Mouse (Mus musculus) hindlimb bud, embryonic 11.5 days (tissue): Measurements from ENCODE around the gene Slc16a13.

Source experiments
- DNase-seq: peaks from one replicate; pipeline ENCODE4 v3.0.0-alpha.2; 2012; ENCODE audit warnings: low read depth, low spot score; ENCODE audit errors: extremely low spot score

Gene Slc16a13

GRCm38 (mm10) chr11:70212423-70212822 lies 8.4 kb downstream of the Slc16a13 start, which contains the start of gene Slc16a11:
Gene Slc16a11 (plus strand): TSS chr11:70212752.
- DNase-seq, result no peak

DNA sequence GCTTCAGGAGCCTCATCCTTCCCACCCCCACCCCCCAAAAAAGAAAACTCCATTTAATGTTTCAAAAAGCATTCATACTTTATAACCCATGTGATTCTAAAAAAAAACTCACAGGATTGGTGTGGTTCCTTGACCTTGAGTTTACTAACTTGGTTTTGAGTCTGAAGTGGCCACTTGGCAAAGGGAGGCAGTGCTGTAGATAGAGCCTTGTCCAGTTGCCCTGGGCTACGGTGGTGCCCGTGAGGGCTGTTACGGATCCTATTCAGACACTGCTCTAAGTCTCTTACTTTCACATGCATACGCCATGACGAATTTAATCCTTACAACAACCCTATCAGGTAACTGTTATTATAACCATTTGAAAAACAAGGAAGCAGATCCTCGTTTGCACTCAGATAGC lies 8.9 kb downstream of the Slc16a13 start:
- no peak for DNase-seq

GRCm38 (mm10) chr11:70210681-70211080 lies 10.2 kb downstream of the Slc16a13 start:
- DNase-seq, result no peak

DNA sequence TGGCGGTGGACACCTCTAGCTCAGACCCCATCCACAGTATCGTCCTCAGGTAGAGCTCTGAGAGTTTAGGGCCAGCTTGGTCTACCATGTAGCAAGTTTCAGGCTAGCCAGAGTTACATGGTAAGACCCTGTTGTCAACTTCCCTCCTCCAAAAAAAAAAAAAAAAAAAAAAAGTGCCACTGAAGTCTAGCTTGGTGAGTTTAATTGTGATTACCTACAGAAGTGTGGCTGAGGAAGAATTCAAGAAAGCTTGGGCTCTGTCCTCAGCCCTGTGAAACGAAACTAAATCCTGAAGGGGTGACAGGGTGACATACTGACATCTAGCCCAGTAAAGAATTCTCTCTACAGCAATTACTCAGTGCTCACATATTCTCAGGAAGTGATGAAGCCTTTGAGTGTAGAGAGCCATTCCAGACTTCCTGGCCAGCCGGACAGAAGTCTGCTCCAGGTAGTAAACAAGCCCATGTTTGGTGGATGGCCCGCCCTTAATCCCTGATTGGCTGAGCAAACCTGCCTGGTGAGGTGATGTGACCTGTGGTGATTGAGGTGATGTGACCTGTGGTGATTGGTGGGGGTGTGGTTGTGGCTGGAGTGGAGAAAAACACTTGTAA lies 12.0 kb downstream of the Slc16a13 start:
- DNase-seq, result no peak

- DNase-seq, result no peak
Observed at GRCm38 (mm10) chr11:70207283-70207682, 13.6 kb downstream of the Slc16a13 start.

DNA sequence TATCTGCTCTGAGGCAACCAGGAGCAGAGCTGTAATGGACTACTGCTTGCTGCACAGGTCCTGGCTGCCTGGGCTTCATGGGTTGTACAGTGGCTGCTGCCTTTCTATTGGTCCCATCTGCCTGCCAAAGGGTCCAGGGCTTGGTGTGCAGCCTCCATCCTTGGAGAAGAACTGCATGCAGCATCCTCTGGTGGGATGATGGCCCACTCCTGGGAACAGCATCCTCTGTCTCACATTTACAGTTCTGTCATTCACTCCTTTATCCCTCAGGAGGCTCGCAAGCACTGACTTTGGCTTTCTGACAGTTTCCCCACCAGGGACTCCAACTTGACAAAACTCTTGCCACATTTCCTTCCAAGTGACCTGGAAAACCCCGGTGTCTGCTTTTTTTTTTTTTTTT lies 14.1 kb downstream of the Slc16a13 start:
- DNase-seq, result no peak

DNA sequence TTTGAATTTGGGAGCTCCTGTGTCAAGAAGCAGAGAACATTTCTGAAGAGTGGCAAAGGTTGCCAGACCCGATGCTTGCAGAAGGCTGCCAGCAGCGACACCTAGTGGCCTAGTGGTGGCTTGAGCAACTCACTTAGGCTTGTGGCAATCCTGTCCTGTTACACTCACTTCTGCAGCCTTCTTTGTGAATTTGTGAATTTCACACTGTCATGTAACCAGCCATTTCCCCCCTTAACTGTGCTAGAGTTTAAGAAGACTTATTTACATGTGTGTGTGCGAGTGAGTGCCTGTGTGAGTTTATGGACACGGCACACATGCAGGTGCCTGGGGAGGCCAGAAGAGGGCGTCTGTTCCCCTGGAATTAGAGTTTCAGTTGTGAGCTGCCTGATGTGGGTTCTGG lies 19.2 kb downstream of the Slc16a13 start:
- peak; percentile 68 for DNase-seq

DNA sequence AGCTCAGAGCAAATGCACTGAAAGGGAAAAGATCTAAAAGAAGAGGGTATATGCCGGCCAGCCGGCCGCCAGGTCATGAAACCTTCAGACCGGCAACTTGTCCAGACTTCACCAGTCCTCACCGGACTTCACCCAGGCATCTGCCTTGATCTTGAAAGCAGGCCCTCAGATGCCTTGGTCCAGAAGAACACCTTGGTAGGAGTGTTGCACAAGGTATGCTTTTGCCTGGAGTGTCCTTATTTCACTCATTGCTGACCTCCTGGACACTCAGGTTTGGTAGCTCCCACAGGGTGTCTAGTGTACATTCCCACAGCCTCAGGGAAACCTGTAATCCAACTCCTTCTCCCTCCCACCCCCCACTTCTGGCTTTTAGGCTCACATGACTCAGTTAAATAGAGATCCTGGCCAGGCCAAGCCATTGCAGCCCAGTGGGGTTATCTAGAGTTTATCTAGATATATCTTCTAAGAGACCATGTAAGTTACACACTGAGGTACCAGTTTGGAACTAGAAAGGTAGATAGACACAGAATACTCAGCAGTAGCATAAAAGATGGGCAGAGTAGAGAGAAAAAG lies 20.7 kb downstream of the Slc16a13 start:
- no peak for DNase-seq

GRCm38 (mm10) chr11:70199107-70199506 lies 21.8 kb downstream of the Slc16a13 start:
- no peak for DNase-seq

DNA sequence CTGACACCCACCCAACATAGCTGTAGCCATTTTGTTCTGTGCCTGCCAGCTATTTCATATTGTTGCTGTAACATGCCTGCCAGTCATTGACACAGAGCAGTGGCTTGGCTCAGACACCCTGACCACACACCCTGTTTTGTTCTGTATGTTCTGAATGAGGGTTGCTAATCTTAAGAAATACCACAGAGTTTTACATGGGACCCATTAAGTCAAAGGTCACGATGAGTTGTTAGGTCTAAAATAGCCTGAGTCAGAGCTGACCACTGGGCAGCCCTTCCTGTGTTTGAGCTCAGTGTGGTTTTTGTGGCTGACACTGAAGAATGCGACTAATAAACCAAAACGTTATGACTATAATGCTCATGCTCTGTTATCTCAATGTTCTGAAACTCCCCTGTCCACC lies 22.5 kb downstream of the Slc16a13 start:
- no peak for DNase-seq

- DNase-seq, result no peak
Observed at GRCm38 (mm10) chr11:70193354-70194285, 27.2 kb downstream of the Slc16a13 start.

DNA sequence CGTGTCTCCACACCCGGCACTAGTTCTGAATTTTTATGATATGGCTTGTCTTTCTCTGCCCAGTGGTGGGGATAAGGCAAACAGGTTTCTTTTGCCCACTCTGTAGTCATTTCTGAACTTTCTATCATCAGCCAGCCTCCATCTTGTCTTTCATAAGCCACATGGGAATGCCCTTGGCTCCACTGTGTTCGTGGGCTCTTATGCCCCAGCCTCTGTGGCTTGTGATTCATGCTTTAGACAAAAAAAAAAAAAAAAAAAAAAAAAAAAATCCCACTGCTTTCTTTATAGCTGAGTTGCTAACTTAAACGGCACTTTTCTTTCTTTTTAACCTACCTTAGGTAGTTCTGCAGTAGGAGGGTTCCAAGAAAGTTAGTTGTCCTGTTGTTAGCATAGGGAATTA lies 28.7 kb downstream of the Slc16a13 start:
- no peak for DNase-seq

DNA sequence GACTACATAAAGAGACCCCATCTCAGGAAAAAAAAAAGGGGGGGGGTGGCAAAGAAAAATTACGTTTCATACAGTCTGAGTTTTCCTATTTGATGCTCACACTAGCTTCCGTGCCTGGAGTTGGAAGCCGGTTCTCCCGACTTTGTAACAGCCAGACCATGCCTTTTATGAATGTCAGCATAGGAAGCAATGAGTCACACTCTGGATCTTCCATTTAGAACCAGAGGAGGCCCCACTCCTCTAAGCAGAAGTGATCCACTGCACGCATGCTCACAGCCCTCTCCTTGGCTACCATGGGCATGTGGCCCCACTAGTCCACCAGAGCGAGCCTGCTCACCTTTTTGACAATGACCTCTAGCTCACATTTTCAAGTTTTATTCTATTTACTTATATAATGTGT lies 29.7 kb downstream of the Slc16a13 start:
- no peak for DNase-seq

DNA sequence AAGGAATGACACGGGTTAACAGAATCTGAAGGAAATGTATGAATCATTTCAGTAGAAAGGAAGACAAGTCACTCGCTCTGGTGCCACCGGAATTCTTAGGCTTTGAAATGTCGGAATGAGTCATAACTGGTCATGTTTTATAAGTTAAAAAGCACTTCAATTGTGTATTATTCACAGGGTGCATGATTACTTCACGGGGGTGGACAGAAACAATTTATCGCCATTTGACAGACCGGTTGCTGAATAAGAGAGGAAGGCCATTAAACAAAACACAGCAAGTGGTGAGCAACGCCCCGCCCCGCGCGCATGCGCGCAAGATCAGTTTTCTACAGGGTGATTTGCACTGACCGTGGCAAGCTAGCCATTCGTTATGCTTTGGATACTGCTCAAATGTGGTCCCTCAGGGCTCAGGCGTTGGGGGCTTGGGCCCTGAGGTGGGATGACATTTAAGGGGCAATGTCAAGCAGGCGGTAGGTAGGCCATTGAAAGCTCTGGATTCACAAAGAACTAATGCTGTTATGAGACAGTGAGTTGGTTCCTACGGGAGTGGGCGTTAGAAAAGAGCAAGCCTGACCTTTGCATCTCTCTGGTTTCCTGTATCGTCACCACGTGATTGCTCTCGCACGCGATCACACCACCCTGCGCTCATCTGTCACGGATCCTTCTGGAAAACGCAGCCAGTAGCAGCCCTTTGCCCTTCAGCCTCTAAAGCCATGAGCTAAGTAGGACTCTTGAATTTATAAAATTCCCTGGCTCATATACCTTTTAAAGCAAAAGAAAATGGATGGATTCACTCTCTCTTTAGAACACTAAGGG lies 31.3 kb downstream of the Slc16a13 start:
- no peak for DNase-seq

DNA sequence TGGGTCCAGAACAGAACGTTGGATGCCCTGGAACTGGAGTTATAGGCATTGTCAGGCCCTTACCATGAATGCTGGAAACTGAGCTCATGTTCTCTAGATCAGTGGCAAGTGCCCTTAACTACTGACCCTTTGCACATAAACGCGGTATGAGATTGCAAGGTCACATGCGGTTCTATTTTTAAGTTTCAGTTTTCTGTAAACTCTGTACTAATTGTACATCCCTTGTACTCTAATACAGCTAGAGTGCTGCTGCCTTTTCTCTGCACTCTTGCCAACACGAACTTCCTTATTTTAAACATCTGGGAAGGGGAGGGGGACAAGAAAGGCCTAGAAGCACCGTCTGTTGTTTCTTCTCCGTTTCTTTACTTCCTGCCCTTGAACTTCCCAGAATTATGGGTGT lies 35.7 kb downstream of the Slc16a13 start:
- no peak for DNase-seq

GRCm38 (mm10) chr11:70180496-70180895 lies 40.4 kb downstream of the Slc16a13 start:
- no peak for DNase-seq

DNA sequence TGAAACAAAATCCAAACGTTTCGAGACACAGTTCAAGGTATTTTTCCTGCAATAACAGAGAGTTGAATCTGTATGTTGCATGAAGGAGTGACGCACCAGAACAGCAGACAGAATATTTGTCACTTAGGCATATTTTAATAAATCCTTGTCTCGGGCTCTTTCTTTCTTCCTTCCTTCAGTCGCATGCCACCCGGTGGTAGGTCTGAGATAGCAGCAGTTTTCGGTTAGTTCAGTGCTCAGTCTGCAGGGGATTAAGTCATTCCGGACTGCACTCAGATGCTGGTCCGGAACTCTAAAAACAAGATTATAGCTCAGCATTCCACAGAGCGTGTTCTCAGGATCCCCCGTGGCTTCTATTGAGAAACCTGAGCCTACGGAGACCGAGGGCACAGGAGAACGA lies 41.5 kb downstream of the Slc16a13 start:
- peak; percentile 10 for DNase-seq

DNA sequence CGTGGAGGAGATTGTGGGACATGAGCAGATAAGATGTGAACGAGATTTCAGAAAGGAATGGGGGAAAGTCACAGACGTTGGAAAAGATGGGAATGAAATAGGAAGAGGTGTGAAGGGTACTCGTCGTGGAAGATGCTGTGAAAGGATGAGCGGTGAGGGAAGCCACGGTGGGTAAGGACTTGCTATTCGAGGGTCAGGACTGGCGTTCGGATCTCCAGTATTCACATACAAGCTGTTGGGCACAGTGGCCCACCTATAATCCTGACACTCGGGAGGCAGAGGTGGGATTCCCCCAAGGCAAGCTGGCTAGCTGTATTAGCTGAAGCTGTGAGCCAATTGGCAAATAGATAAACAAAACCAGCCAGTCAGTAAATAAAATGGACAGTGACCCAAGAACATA lies 42.1 kb downstream of the Slc16a13 start:
- DNase-seq, result no peak

- DNase-seq, result no peak
Observed at GRCm38 (mm10) chr11:70178311-70178710, 42.6 kb downstream of the Slc16a13 start.

DNA sequence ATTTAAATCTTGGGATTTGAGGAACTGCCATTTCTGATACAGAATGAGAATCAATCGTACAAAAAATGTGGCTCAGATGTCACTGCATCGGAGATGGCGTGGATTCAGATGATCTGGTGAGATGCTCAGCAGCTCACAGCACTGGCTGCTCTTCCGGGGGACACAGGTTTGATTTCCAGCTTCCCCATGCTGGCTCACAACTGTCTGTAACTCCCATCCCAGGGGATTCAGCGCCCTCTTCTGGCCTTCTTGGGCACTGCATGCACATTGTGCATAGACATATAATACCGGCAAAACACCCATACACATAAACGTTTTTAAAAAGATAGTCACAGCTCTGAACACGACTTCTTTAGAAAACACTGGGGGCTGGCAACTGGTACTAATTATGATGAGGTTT lies 43.2 kb downstream of the Slc16a13 start:
- DNase-seq, result no peak

DNA sequence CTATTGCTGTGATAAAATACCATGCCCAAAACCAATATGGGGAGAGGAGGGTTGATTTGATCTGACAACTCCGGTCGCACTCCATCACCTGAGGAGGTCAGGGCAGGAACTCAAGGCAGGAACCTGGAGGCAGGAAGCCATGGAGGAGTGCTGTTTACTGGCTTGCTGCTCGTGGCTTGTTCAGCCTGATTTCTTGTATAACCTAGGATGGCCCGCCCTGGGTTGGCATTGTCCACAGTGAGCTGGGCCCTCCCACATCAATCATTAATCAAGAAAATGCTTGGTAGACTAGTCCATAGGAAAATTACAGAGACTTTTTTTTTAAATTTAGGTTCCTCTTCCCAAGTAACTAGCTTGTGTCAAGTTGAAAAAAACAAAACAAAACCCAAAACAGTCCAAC lies 46.4 kb downstream of the Slc16a13 start:
- DNase-seq, result no peak
